Mouse (Mus musculus) left cerebral cortex, postnatal 4 days (tissue): ENCODE results near the gene Aldh1l1. TPM values are rescaled to one million over a fixed set of nuclear protein-coding genes. Genes with fewer than 3 reads are reported as not detected.
A peak's percentile ranks its signal among the peaks of the same experiment; 100 is the strongest.

Source experiments
- DNase-seq: peaks from one replicate; pipeline ENCODE4 v3.0.0-alpha.2; 2022
- intact Hi-C: fragments of 180-260 bp; cut with DNase I; formaldehyde crosslinking; loops from one replicate; pipeline ENCODE4 v1.15.1; 2025
- total RNA-seq, 2 experiments: library from RNA; stranded (reverse); gene quantifications; 2 replicates each; pipeline ENCODE4 v1.2.3; 2021

The Aldh1l1 gene
- total RNA-seq, 2 experiments from 2014 or later, result 56.1 to 57.5 TPM

DNA sequence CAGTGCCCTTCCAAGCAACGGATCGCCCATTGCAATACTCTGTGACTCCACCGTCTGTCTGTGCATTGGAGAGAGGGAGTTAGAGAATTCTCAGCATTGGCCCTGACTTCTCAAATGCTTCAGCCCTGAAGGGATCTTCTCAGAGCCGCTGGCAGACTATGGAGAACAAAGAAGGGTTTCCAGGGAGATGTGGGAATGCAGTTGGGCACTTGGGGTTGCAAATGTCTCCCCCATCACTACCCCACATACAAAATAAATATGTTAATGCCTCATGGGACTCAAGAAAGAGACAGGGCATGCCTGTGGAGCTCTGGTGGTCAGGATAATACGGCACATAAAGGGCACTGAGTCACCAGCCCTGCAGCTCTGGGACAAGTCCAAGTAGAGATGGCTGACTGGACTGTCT, 55.1 kb downstream of the Aldh1l1 start:
- intact Hi-C loops, result no loop called here
- peak; percentile 43 for DNase-seq

DNA sequence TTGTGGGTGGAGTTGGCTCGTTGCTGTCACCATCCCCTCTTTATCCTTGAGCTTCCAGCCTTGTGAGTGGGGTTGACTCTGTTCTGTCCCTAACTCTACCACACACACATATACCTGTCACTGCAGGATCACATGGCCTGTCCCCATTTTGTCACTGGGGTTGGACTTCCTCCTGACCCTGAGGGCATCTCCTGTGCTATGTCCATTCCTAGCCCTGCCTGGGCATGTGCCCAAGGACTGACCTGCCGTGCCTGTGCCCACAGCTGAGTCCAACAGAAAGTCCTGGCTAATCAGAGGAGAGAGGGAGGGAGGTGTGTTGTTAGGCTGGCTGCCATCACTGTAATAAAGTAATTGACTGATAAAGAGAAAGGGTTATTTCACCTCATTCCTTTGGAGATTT, 58.2 kb downstream of the Aldh1l1 start:
- intact Hi-C loops, result no loop called here
- no peak for DNase-seq

DNA sequence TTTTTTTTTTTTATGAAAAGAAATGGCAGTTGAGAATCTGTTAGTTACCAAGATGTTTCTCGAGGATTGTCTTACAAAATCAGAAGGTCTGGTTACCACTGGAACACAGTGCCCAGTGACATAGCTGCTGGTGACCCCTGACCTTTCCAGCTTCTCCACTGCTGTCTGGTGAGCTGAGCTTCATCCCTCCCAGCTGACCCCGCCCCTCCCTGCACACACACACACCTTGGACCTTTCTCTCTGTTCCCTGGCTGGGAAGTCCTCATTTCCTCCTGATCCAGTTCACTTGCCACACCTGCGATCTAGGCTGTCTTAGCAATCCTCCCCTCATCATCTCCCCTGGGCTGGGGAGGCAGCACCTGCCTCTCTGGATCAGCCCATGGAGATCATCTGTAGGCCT, 60.0 kb downstream of the Aldh1l1 start:
- intact Hi-C loops, result no loop called here

DNA sequence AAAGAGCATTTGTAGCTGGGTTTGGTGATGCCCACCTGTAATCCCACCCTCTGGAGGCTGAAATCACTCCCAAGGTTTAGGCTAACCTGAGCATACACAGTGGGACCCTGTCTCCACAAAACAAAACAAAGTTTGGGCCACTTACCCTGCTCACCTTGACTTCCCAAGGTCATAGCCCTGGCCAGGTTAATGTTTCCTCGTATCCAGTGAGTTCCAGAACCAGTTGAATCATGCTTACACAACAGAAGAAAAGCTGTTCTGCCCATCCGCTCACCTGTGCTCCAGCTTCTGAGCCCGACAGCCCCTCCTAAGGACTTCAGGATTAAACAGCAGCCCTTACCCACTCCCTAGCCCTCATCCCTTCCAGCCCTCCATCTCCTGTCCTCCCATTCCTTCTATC, 60.8 kb downstream of the Aldh1l1 start:
- no peak for DNase-seq
- intact Hi-C loops, result no loop called here

More for the DNA sequence above, 60.0 kb downstream of the Aldh1l1 start:
- DNase-seq, result no peak

DNA sequence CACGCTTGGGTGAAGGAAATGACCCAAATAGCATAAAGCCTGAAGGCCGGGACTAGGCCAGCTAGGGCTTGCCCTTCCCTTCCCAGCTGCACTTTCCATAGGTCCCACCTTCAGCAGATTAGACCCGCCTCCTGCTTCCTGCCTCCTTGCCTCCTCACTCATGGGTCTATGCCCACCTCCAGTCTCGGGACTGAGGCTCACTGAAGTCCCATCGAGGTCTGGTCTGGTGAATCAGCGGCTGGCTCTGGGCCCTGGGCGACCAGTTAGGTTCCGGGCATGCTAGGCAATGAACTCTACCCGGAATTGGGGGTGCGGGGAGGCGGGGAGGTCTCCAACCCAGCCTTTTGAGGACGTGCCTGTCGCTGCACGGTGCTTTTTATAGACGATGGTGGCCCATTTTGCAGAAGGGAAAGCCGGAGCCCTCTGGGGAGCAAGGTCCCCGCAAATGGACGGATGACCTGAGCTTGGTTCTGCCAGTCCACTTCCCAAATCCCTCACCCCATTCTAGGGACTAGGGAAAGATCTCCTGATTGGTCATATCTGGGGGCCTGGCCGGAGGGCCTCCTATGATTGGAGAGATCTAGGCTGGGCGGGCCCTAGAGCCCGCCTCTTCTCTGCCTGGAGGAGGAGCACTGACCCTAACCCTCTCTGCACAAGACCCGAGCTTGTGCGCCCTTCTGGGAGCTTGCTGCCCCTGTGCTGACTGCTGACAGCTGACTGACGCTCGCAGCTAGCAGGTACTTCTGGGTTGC, 64.1 kb downstream of the Aldh1l1 start:
- DNase-seq, result peak; percentile 53
- intact Hi-C loops, result no loop called here

DNA sequence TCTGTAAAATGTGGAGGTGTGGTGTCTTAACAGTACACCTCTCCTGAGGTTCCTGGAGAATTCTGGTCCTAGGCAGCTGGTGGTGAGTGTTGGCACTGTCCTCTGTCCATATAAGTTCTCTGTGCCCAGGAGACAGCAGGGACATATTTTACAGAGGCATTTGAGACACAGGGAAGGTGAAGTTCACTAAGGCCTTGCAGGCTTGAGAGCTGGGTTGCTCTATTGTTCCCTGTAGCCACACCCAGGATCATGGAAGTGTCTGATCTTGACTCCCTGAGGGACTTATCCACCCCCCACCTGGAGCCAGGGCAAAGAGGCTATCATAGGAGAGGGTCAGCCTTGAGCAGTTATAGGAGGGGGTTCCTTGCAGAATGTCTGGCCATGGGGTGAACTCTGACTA, 65.0 kb downstream of the Aldh1l1 start:
- intact Hi-C loops, result no loop called here
- DNase-seq, result no peak

DNA sequence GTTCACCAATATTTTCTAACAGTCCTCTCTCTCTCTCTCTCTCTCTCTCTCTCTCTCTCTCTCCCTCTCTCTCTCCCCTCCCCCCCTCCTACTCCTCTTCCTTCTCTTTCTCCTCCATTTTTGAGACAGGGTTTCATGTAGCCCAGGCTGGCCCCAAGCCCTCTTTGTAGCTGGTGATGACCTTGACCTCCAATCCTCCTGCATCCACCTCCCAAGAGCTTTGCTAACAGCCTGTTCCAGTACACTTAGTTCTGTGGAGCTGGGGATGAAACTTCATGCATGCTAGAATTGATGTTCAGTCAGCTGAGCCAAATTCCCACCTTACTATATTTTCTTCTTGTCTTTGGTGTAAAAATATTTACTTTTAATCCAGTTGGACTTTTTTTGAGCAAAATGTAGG, 67.0 kb downstream of the Aldh1l1 start:
- intact Hi-C loops, result no loop called here
- no peak for DNase-seq

DNA sequence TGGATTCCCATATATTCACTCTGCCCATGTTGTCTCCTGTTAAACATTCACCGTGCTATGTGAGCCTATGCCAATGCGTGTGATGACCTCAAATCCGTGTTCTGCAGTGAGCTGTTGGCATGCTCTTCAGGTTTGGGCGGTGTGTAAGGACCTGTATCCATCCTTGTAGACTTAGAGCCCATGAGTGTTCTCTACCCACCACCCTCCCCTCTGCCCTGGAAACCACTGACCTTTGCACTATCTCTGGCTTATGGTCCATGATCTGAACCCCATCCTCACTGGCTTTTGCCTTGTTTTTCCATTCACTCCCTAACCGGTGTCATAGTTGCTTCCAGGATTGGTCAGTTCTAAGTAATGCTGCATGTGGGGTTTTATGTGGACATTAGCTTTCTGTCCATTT, 67.5 kb downstream of the Aldh1l1 start:
- DNase-seq, result no peak
- intact Hi-C loops, result no loop called here

DNA sequence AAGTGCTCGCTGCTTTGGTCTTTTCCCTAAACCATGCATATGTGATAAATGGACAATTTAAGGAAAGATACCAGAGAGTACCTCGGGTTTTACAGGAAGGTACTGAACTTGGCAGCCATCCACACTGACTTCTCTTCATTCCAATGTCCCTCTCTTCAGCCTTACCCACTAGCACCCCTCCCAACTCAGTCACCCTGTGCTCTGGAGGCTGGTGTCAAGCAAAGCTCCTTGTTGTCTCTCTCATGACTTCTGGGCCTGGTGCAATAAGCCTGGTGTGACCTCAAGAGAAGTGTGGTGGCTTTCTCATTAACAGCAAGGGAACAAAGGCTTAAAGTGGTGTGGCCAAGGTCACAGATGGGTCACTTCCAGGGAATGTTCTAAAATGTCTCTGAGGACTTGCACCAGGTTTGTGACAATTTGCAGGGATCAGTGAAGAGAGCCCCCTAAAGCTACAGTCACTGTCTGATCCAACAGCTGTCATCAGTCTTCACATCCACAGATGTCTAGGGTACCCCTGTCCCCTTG, 70.4 kb downstream of the Aldh1l1 start:
- intact Hi-C loops, result no loop called here
- no peak for DNase-seq

DNA sequence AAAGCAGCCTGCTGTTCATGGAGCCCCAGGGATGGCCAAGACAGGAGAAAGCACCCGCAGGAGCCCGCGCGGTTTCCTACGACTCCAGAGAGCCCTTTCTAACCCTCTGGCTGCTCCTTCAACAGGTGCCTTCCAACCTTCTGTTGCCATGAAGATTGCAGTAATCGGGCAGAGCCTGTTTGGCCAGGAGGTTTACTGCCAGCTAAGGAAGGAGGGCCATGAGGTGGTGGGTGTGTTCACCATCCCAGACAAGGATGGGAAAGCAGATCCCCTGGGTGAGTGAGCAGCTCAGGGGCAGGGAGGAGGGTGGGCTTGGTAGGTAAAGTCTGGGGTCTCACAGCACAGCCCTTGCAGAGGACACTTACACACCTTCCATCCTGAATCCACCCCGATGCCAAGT, 70.8 kb downstream of the Aldh1l1 start:
- DNase-seq, result no peak
- intact Hi-C loops, result no loop called here

DNA sequence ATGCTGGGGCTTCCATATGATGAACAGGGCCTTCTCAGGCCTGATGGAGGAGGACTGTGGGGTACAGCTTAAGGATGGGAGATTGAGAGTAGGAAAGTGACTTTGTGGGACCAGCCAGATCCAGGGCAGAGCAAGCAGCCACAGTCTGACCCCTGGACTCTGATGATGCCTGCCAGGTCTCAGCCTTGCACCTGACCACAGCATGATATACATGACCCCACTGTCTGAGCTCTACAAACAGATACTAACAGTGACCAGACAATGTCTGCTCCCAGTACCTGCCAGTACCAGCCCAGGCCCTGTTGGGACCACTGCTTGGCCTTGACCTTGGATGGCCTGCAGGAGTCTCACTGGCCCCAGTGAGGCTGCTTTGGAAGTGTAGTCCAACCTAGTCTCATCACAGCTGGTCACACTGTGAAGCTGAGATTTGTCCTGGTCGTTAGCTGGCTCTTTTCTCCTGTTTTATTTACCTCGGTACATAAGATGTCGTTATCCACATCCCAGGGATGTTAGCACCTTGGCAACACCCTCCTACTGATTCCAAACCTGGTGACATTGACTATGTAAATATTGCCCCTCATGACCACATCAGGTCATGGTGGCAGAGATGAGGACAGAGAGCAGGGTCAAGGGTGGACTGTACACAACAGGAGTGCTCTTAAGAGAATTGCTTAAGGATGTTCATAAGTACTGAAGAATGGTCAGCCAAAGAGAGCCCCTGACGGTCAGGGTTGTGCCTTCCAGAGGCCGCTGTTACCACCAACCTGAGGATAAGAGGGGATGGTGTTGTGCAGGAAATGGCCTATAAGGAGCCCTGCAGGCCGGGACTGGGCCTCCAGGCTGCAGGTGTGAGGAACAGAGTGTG, 71.8 kb downstream of the Aldh1l1 start:
- intact Hi-C loops, result no loop called here
- DNase-seq, result no peak

DNA sequence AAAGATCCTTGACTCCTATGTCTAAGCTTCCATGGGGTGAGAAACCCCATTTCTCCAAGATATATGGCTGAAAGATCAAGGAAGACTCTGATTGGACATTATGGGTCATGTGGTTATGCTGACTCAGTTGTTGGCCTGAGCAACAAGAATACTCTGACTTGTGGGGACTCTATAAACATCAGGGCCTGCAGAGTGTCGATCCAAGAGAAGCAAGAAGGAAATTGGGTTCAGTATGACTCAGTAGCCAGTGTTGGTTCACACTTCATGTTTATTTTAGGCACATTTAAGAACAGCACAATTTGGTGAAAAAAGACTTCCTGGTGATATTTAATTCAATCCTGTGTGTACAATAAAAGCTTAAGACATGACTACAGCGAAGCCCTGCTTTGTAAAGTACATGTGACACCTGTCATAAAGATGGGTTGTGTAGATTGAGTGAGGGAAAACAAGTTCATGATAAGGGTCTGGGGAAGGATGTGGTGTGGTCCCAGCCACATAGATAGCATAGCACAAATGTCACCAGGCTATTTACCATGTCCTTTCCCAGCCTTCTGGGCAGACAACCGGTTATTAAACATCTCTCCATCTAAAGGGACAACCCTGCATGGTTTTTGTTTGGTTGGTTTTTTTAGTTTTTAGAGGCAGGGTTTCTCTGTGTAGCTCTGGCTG, 74.3 kb downstream of the Aldh1l1 start:
- intact Hi-C loops, result no loop called here
- no peak for DNase-seq

DNA sequence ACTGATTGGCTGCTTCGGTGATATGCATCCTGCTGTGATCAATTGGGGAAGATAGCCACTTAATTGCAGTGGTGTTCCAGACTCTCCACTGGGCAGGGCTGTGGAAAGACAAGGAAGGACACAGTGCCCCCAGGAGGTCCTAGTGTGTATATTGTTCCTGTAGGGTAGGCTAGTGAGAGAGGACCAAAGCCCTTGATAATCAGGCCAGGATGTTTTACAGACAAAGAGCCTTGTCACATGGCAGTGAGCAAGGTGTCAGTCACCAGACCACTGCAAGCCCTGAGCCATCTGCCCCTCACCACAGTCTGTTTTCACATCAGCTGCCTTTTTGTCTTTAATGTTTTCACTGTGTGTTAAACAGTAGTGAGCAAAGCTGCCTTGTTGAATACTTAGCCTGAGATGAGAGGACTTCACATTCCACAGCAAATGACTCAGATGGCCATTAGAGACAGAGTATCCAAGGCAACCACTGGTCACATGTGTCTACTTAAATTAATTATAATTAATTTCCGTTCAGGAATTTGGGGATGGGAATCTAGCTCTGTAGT, 75.1 kb downstream of the Aldh1l1 start:
- intact Hi-C loops, result no loop called here

DNA sequence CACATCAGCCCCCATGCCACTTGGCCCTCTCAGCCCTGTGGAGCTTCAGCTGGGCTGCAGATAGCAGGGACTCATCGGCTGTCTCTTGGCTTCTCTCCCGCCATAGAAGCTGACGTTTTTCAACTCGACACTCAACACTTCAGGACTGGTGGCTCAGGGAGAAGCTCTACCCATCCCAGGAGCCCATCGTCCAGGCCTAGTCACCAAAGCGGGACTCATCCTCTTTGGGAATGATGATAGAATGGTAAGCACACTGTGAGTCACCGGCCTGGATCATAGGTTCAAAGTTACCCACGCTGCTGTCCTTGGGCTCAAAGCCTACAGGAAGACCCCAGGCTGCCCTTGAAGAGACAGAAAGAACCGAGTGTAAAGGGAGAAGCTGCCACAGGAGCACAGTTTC, 78.0 kb downstream of the Aldh1l1 start:
- no peak for DNase-seq
- intact Hi-C loops, result no loop called here

More for the DNA sequence above, 75.1 kb downstream of the Aldh1l1 start:
- DNase-seq, result peak; percentile 15

DNA sequence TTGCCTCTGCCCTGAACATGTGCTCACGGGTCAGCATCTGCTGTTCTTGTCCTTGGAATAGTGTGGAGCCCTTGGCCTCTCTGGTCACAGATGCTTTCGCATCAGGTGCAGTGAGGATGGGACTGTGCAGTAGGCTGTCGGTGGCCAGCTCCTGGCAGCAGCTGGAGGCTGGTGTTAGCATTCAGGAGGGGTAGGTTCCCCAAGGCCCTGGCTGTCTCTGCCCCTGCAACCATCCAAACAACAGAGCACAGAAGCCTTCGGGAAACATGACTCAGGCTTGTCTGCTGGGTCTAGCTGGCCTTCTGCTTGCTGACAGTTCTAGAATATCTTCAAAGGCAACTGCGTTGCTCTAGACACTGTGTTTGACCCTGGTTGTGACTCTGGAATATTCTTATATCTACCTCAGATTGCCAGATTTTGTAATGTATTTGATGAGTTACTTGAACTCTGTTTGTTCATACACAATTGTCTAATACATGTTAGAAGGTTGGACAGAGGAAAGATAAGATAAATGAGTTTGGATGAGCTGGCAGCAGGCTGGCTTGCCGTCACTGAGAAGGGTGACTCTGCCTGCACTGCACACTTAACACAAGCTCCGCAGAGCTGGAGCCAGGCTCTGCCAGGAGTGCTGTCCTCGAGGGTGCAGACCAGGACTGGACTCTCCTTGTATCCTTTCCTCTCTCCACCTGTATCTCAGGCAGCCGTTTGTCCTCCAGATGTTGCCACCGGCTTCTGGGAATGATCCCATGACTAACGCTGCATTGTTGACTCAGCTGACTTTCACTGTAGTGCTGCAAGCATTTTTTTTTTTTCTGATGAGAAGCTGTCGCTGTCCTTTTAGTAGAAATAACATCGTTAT, 79.4 kb downstream of the Aldh1l1 start:
- no peak for DNase-seq
- intact Hi-C loops, result no loop called here

DNA sequence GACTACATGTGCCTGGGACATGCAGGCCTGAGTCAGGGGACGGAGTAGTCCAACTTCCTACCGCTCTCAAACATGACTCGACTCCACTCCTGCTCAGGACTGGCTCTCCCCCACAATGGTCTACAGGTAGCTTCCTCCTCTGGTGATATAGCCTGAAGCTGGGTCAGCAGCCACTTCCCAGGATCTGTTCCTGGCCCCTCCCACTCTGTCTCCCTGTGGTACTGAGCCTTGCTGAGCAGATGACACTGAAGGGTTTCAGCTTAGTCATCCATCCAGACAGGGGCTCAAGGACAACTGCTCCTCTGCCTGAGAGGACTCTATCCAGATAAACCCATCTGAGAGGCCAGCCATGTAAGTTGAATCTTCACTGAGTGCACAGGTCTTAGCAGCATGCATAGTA, 81.3 kb downstream of the Aldh1l1 start:
- intact Hi-C loops, result no loop called here
- DNase-seq, result no peak

DNA sequence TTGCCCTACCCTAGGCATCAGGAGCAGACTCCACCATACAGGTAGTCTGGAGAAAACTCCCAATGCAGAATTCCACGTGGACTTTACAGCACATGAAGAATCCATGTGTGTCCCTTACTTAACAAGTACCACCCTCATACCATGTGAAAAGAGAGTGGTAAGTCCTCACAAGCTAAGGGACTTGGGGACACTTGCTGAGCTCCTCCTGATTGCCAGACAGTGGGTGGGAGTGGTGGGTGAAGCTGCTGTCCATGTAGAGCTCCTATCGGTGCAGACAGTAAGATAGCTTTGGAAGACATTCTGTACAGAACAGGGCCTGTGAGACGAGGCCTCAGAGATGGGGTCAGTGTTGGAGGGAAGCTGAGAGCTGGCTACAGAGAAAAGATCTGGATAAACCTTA, 81.7 kb downstream of the Aldh1l1 start:
- intact Hi-C loops, result no loop called here
- no peak for DNase-seq

DNA sequence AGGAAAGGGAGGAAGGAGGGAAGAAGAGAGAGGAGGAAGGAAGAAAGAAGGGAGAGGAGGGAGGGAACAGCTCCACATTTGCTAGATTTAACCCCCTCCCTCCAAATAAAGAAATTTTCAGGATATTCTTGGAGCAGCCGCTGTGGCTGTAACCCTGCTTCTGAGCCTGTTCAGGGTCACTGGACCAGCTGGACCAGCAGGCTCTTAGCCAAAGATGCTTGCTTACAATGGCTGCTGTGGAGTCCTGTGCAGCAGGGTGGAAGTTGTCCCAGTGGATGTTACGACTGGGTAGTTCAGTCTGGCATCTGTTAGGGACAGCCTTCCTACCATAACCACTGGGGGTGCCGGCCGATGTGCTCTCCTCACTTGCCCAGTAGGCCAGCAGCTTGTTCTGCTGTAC, 82.5 kb downstream of the Aldh1l1 start:
- intact Hi-C loops, result no loop called here
- DNase-seq, result no peak

DNA sequence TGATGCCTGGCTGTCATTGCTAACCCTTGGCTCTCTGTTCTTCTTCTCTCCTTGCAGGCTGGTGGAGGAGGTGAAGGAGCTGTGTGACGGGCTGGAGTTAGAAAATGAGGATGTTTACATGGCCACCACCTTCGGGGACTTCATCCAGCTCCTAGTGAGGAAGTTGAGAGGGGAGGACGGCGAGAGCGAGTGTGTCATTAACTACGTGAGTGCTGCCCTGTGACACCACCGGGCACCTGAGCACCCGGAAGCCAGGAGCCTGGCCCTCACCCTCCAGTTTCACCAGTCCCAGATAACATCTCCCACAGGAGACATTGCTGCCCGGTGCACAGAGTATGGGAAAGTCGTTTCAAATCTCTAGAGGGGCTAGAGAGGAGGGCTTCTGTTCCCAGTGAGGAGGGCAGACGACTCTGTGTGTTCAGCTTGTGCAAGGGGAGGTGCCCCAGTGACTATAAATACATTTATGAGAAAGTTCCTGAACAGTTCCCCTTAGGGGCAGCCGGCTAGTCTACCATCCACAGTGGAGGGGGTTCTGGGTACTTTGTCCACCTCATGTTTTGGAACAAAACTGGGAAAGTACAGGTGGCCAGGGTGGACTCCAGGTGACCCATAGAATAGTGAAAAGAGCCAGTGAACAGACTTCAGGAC, 83.6 kb downstream of the Aldh1l1 start:
- intact Hi-C loops, result loop anchor here (10.0 kb wide), 1 partner anchor 885 kb away; no protein-coding TSS in a partner anchor

More for the DNA sequence above, 83.6 kb downstream of the Aldh1l1 start:
- DNase-seq, result no peak
